ENCODE assay signal across 8 mouse cellular contexts in genomic region chr14:48138138-48138537, GRCm38 (mm10). TPM values are rescaled to one million over a fixed set of nuclear protein-coding genes. Genes with fewer than 3 reads are reported as not detected.
DNase-seq lines count a peak whose midpoint lies in the region; ATAC-seq and TF ChIP-seq lines count a peak whose summit lies in the region.

No protein-coding gene starts in this region.

- intact Hi-C loops in heart, postnatal 36 days (cut with DNase I): loop anchor here (2.0 to 5.0 kb wide), 2 partner anchors 221 to 309 kb away; partner anchors contain the start of gene Tmem260

- no peaks in the 10 kb centered on the region for H3K36me3 ChIP-seq in spleen, adult 2 months (ENCODE audit: control insufficient read depth, insufficient read depth, low read length)
- H3K36me3 ChIP-seq in hindbrain, postnatal 0 days (ENCODE audit: insufficient read depth, low read length): no peaks in the 10 kb centered on the region

- TF ChIP-seq CTCF in spleen, adult 2 months (IDR thresholded peaks at IDR 0.05; ENCODE audit: extremely low read depth, insufficient read depth, insufficient read length, insufficient replicate concordance): peak; percentile 21; the same call in 1 of the 2 replicates
- TF ChIP-seq CTCF in hindbrain, postnatal 0 days (IDR thresholded peaks at IDR 0.05; ENCODE audit: low read depth): peak; percentile 77

- H3K4me1 ChIP-seq in spleen, adult 2 months (ENCODE audit: control insufficient read depth, insufficient read depth, insufficient read length): no peaks in the 10 kb centered on the region
- H3K4me1 ChIP-seq in hindbrain, postnatal 0 days (ENCODE audit: insufficient read depth, low read length): peaks cover 26% of the 10 kb centered on the region

- no peak overlapping the region for H3K4me2 ChIP-seq in hindbrain, postnatal 0 days (ENCODE audit: low read depth, low read length)

- peak; percentile 92 for DNase-seq in heart, adult 11 months
- no peak for DNase-seq in heart, postnatal 36 days
- no peak for DNase-seq in spleen, adult 2 months (ENCODE audit: low read depth in 1 of 2, low spot score in 2 of 2)
- no peak for DNase-seq in spleen, postnatal 14 days (ENCODE audit: low spot score in 2 of 2)
- peak; percentile 63 for DNase-seq in hindbrain, postnatal 0 days (ENCODE audit: low spot score)
- peak; percentile 47 for DNase-seq in thymus, postnatal 0 days (ENCODE audit: low spot score)
- no peak for DNase-seq in ovary, postnatal 14 days (ENCODE audit: low spot score)
- no peak for DNase-seq in spleen, postnatal 10 days (ENCODE audit: low spot score in 2 of 2)

- no peak overlapping the region for H3K9ac ChIP-seq in hindbrain, postnatal 0 days (replicated peaks; ENCODE audit: low read length)

- TF ChIP-seq POLR2A in spleen, adult 2 months (IDR thresholded peaks at IDR 0.05; ENCODE audit: low read depth, low read length): no peak

- no peak overlapping the region for H3K27ac ChIP-seq in spleen, adult 2 months (ENCODE audit: insufficient read depth, low read length)
- H3K27ac ChIP-seq in hindbrain, postnatal 0 days: peak overlapping the region; percentile 45; the same call in 1 of the 2 replicates

- 43% methylated on average over 8 of the region's 8 CpGs for WGBS in spleen, adult 2 months
- 45% methylated on average over 8 of the region's 8 CpGs for WGBS in hindbrain, postnatal 0 days

- H3K9me3 ChIP-seq in hindbrain, postnatal 0 days (ENCODE audit: low read length): no peaks in the 10 kb centered on the region

- H3K27me3 ChIP-seq in spleen, adult 2 months (ENCODE audit: control insufficient read depth, insufficient read depth, low read length): no peaks in the 10 kb centered on the region
- H3K27me3 ChIP-seq in hindbrain, postnatal 0 days (ENCODE audit: insufficient read depth, low read length): no peaks in the 10 kb centered on the region

- H3K4me3 ChIP-seq in spleen, adult 2 months (ENCODE audit: extremely low read depth, insufficient read depth, insufficient read length): no peak overlapping the region
- no peak overlapping the region for H3K4me3 ChIP-seq in hindbrain, postnatal 0 days (ENCODE audit: low read length)

- ATAC-seq in hindbrain, postnatal 0 days: no peak

RNA-seq across cellular contexts. Expression of gene Peli2, which starts 17.5 kb away (rescaled TPM):
- total RNA-seq in heart, postnatal 36 days (2021): 10 to 100 TPM; 17.1 to 22.9 TPM
- polyA plus RNA-seq in spleen, adult 2 months (2012; rRNA removed): 3.1 and 3.5 TPM in 2 replicates
- total RNA-seq in hindbrain, postnatal 0 days (2014; rRNA removed): 38.8 and 63.6 TPM in 2 replicates
- 15.1 and 16.5 TPM in 2 replicates for polyA plus RNA-seq in hindbrain, postnatal 0 days (2015; fragmentation: Nextera tagmentation; extraction: Ambion mirVana)
- polyA plus RNA-seq in thymus, postnatal 0 days (2015; fragmentation: Nextera tagmentation; extraction: Ambion mirVana): 1.0 and 2.2 TPM in 2 replicates

Comparison
In these comparisons a context has a peak if more than half of its experiments do, and no peak if none do; other contexts are left out.
1. DNase-seq: peak in heart, adult 11 months (single experiment), hindbrain, postnatal 0 days (single experiment) and thymus, postnatal 0 days (single experiment); none in heart, postnatal 36 days (0 of 2), spleen, adult 2 months (0 of 2), spleen, postnatal 14 days (0 of 2), ovary, postnatal 14 days (single experiment) and spleen, postnatal 10 days (0 of 2).